In genomic region chr5:129914024-129914423, GRCm38 (mm10) we compare ENCODE assay signal across 8 mouse cellular contexts. TPM values are rescaled to one million over a fixed set of nuclear protein-coding genes. Genes with fewer than 3 reads are reported as not detected.
DNase-seq lines count a peak whose midpoint lies in the region; ATAC-seq and TF ChIP-seq lines count a peak whose summit lies in the region.

No protein-coding gene starts in this region.

- intact Hi-C loops in gastrocnemius, adult 2 months (cut with DNase I): loop anchor here (10.0 kb wide), 1 partner anchor 231 kb away; the partner anchor contains the start of gene Kctd7
- intact Hi-C loops in gastrocnemius, postnatal 14 days (cut with DNase I; ENCODE audit: low total_unique reads): no loop called here

- no peak overlapping the region for H3K27ac ChIP-seq in gastrocnemius, adult 2 months

- peak; percentile 61 for TF ChIP-seq CTCF in gastrocnemius, adult 2 months (IDR thresholded peaks at IDR 0.05)

- peak; percentile 31 for DNase-seq in gastrocnemius, adult 2 months
- no peak for DNase-seq in gastrocnemius, postnatal 14 days
- DNase-seq in 416B (ENCODE audit: low read depth) (peak; percentile 77), MN1 (ENCODE audit: low spot score) (peak; percentile 46)
- peak; percentile 49 for DNase-seq in lung, postnatal 36 days
- DNase-seq in frontal cortex, postnatal 25 days (ENCODE audit: low spot score in 2 of 2): no peak
- no peak for DNase-seq in ovary, adult 18-20 months (ENCODE audit: low spot score)

- no peak overlapping the region for H3K4me3 ChIP-seq in gastrocnemius, adult 2 months

- ATAC-seq in hematopoietic stem cell, adult 5-6 weeks (replicated peaks in 1 of 2; ENCODE audit: insufficient read depth in 1 of 2, low FRiP score in 2 of 2, low TSS enrichment in 1 of 2, low read depth in 1 of 2, poor library complexity in 2 of 2, severe bottlenecking in 2 of 2): peak; percentile 72 to 80; a peak in 3 of 4 replicates

RNA-seq across cellular contexts. Expression of gene Nupr1l, which starts 5.7 kb away (rescaled TPM):
- not detected for total RNA-seq in gastrocnemius, adult 2 months (2021)
- total RNA-seq in gastrocnemius, postnatal 14 days (2021): under 1 TPM; 0.11 to 0.39 TPM
- total RNA-seq in hematopoietic stem cell, adult 5-6 weeks (2017): 3.0 and 3.8 TPM in 2 replicates

RNA-seq across cellular contexts. Expression of gene Phkg1, which starts 15.7 kb away (rescaled TPM):
- 100 to 1,000 TPM; 314 to 437 TPM for total RNA-seq in gastrocnemius, adult 2 months (2021)
- 100 to 1,000 TPM; 245 to 293 TPM for total RNA-seq in gastrocnemius, postnatal 14 days (2021)
- total RNA-seq in hematopoietic stem cell, adult 5-6 weeks (2017): 1.1 TPM in 1 of 2 replicates, not detected in the other

RNA-seq across cellular contexts. Expression of gene Zbed5, which starts 18.5 kb away (rescaled TPM):
- under 1 TPM; 0.20 to 0.45 TPM for total RNA-seq in gastrocnemius, adult 2 months (2021)
- total RNA-seq in gastrocnemius, postnatal 14 days (2021): under 1 TPM; 0.53 to 0.84 TPM
- 7.6 and 12.1 TPM in 2 replicates for total RNA-seq in hematopoietic stem cell, adult 5-6 weeks (2017)

RNA-seq across cellular contexts. Expression of gene Chchd2, which starts 26.8 kb away (rescaled TPM):
- 100 to 1,000 TPM; 604 to 698 TPM for total RNA-seq in gastrocnemius, adult 2 months (2021)
- total RNA-seq in gastrocnemius, postnatal 14 days (2021): 100 to 1,000 TPM; 477 to 529 TPM
- 122 and 190 TPM in 2 replicates for total RNA-seq in hematopoietic stem cell, adult 5-6 weeks (2017)

RNA-seq across cellular contexts. Expression of gene Vkorc1l1, which starts 27.7 kb away (rescaled TPM):
- total RNA-seq in gastrocnemius, adult 2 months (2021): 10 to 100 TPM; 21.4 to 22.9 TPM
- total RNA-seq in gastrocnemius, postnatal 14 days (2021): 10 to 100 TPM; 16.2 to 17.4 TPM
- total RNA-seq in hematopoietic stem cell, adult 5-6 weeks (2017): 29.8 and 31.8 TPM in 2 replicates

Comparison
In these comparisons a context has a peak if more than half of its experiments do, and no peak if none do; other contexts are left out.
1. DNase-seq: peak in gastrocnemius, adult 2 months (single experiment), 416B (single experiment), MN1 (single experiment) and lung, postnatal 36 days (single experiment); none in gastrocnemius, postnatal 14 days (single experiment), frontal cortex, postnatal 25 days (0 of 2) and ovary, adult 18-20 months (single experiment).
2. RNA of gene Phkg1, which starts 15.7 kb away (total RNA-seq): 314 to 437 TPM in gastrocnemius, adult 2 months and 245 to 293 TPM in gastrocnemius, postnatal 14 days; 1.1 TPM in hematopoietic stem cell, adult 5-6 weeks; every median in the first group is over 100 times any median in the second.